Mouse (Mus musculus) CD8-positive naive resting alpha-beta T cell, adult 2 months (primary cell): ENCODE results near the gene Ddr2.

Experiments
- DNase-seq, 2 experiments: peaks; one replicate each; pipeline ENCODE4 v3.0.0; 2022; ENCODE audit warnings: low read depth in 2 of 2, low spot score in 2 of 2

Gene Ddr2

DNA sequence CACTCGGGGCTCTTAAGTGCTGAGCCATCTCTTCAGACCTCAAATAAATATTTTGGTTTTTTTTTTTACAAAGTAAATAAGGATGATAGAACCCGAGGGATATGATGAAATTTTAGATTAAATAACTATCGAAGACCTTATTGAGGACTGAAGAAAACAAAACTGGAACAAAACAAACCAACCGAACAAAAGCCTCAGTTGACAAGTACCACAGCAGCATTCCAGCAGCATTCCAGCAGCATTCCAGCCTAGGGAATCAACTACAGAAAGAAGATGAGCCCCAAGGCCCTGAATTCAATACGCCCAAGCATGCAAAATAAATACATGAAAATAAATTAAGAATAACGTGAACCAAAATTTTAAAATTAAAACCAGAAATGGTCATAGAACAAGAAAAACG lies 160.6 kb downstream of the Ddr2 start:
- no peak for DNase-seq

DNA sequence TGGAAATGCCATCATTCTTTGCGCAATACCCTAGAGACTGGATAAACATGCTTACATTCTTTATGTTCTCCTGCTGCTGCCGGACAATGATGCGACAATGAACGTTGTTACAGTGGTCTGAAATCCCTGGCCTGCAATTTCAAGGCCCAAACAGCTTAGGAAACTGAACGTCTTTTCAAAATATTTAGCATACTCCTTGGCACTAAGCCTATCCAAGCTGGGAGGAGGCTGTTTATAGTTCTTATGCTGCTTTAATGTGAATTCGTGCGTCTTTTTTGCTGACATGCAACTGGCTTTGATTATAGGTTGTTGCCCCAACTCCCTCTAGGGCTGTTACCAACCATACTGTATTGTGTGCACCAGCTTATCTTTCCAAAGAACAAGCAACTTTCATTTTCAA lies 161.7 kb downstream of the Ddr2 start:
- no peak for DNase-seq

DNA sequence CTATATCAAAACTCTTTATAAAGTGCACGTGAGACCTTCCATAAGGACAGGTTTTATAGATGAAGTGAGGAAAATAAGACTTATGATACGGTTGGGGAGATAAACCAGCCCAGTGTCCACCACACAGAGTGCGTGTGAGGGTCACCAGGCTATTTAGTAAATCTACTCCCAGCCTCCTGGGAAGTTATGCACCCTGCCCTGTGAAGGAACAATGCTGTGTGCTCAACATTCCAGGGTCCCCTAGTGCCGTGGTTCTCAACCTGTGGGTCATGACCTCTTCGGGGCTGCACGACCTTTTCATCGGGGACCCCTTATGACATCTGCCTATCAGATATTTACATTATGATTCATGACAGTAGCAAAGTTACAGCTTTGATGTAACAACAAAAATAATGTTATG lies 162.3 kb downstream of the Ddr2 start:
- no peak for DNase-seq

DNA sequence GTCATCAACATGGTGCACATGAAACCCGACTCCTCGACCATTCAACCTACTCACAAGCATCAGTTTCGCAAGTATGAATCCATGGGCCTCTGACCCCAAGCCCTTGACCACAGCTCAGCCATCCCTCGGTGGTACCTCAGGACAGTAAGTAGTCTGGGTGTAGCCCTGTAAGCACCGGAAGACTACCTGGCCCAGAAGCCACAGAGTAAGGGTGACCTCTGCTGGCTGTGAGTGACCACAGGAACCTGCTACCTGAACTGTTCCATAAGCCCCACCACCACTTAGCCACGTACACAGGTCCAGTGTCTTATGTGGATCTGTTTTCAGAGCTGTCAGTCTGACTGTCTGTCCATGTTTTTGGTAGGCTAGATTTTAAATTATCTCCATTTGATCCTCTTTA lies 162.9 kb downstream of the Ddr2 start:
- DNase-seq, result no peak

DNA sequence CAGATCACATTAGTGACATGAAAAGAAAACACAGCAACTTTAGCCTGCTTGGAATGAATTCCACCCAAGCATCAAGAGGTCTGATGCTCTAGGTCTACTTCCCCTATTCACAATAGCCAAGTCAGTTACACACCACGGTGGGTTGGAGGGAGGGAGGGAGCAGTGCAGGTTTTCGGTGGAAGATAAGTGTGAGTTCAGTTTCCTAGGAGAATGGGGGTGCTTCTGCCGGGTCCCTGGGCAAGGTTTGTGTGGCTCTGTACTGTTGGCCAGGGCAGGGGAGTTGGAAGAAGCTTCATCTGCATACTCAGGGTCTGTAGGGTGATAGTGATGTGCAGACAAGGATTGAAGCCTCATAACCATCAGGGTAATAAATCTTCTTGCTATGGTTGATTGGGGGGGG lies 164.6 kb downstream of the Ddr2 start:
- DNase-seq, result no peak

DNA sequence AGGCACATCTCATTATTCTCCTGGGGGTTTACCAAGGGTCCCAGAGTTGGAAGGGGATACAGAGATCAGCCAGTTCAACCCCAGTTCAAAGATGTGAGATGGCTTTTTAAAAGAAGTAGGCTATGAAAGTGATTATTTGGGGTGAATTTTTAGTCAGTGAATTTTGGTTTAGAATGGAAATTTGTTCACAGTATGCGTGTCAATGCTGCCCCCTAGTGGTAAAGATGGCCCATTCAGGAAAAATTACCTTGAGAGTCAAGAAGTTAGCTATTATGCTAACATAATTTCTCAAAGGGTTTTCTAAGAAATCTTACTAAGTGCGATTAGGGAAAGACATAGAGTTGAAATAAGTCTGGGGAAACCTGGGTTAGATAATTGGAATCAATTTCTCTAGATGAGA lies 171.2 kb downstream of the Ddr2 start:
- DNase-seq, result peak; percentile 19 to 42

DNA sequence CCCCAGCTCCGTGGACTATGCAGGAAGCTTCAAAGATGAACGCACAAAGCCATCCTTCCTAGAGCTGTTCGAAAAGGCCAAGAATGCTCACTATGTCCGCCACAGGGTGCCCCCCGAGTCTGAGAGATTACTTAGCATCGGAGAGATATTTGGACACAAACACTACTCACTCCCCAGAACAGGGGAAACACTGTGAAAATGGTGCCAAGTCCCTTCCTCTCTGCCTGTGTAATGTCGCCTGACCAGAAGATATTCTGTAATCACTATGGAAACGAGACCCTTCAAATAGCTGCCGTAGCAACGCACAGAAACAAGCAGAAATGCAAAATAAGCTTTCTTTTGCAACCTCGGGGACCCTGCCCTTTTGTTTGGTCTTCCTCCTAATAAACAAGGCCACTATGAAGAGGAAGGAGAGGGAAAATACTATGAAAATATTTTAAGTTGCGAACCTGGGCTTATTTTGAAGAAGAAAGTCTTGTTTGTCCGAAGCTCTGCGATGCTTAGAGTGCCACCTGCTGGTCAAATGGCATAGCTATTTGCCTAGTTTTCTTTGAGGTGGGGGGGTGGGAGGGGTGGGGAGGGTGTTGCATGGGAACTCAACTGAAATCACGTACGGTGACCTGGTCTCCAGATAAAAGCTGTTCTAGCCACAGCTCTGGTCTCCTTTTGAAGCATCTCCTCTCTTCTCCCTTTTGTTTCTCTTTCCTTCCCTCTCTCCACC lies 176.4 kb downstream of the Ddr2 start:
- peak in 1 of 2 experiments; percentile 2 for DNase-seq

DNA sequence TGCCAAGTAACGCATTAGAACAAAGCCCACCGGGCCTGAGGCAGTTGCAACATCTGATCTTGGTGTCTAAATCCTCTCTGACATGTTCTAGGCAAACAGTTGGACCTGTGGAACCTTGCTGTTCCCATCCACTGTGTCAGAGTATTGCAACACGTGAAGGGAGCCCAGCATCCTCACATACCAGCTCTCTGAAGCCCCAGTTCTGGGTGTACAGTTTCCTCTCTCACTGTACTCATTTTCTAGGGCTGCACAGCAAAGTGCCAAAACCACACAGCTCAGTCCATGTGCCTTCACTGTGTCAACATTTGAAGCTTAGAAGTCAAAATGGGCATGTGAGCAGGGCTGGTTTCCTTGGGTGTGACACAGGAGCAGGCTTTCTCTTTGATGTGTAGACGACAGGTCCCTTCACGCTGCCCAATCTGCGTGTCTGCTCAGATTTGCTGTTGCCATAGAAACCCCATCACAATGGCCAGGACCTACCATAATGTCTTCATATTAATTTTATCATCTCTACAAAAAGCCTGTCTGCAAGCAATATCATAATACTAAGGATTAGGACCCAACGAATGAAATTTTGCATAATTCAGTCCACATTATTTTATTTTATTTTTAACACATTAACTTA lies 178.3 kb downstream of the Ddr2 start:
- DNase-seq, result no peak

DNA sequence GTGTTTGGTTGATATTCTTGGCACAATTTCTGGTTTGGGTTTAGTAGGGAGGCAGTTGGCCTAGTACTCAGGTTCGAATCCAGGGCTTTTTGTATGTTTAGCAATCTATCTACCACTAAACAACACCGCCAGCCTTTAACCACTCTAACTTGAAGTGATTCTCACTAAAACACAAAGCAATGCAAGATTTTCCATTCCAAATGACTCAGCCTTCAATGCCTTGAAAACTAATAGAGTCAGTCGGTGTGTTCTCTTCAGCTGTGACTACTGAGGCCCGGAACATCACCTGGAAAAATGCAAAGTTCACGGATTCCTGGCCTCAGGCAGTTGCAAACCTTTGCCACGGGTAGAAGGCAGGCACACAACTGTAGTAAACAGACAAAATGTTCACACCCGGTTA lies 178.9 kb downstream of the Ddr2 start:
- no peak for DNase-seq

DNA sequence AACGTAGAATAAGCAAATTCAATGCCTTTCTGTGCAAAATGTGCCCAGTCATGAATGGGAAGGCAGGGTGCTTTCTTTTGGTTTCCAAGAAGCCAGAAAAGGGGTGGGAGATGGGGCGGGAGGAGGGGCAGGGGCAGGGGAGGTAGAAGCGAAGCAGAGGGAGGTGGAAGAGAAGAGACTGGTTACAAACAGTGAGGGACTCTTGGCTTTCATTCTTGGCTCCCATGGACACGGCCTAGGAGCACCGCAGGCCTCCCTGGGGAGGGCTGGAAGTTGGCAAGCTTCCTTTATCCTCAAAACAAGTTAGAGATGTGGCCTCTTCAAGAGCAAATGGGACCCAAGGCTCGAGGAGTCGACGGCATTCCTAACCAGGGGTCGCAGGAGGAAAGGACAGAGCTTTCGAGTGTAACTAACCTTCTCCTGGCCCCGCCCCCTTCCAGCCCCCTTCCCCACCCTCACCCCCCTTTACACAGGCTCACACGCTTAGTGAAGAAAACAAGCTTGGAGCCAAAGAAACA lies 182.0 kb downstream of the Ddr2 start, which contains the start of gene Ccdc190:
Gene Ccdc190, plus strand, starts transcription at position 195 of the 518 bp plus-strand sequence.
- no peak for DNase-seq

DNA sequence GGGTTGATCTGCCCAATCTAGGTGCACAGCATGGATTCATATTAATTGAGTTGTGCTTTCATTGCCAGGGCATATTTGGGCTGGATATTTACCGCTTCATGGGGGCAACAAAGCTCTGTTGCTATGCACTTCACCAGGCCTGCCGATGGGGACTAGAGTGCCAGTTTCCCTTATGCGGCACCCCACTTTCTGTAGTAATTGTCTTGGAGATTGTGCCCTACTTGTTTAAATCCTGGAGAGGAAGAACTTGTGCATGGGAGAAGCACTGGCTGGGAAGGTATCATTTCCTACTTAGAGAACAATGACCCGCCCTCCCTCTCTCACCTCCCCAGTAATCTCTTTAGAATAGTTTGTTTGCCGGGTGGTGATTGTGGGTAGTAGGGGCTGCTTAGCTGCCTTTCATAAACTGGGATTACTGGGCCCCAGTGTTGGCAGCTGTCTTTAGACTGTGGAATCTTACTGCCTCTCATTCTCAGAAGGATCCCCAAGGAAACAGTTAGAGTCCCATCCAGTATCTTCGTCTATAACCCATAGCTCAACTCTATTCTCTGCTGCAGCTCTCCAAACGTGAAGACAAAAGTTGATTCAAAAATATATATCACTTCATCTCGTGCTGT lies 182.7 kb downstream of the Ddr2 start:
- no peak for DNase-seq

DNA sequence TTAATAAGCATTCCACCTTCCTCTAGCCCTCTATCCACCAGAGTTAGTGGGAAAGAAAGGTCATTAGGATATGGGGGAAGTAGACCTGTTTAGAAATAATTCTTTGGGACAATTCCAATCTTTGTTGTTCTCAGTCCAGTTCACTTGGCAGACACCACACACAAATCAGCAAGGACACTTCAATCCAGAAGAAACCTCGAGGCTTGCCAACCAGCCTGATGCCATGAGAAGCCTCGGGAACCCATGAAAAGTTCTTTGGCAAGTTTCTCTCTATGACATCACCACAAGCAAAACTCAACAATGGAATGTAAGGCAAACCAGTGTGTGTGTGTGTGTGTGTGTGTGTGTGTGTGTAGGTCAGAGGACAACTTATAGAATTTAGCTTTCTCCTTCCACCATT lies 186.0 kb downstream of the Ddr2 start:
- no peak for DNase-seq
